Mouse (Mus musculus) liver, embryonic 11.5 days (tissue): ENCODE data around the gene Plpp7. TPM values are rescaled to one million over a fixed set of nuclear protein-coding genes. Genes with fewer than 3 reads are reported as not detected.
A peak's percentile ranks its signal among the peaks of the same experiment; 100 is the strongest.

Source experiments
- ATAC-seq: fragments of 200-750 bp; cut with Nextera tagmentation; replicated peaks from 2 replicates; pipeline ENCODE4 v1.8.0; 2017; ENCODE audit warnings: moderate number of reproducible peaks, mild to moderate bottlenecking, moderate TSS enrichment, moderate library complexity; ENCODE audit not compliant: low FRiP score
- DNase-seq: peaks from one replicate; pipeline ENCODE4 v3.0.0-alpha.2; 2017; ENCODE audit warnings: low spot score
- H3K27ac ChIP-seq: fragments of 300-500 bp; sonication (generic); 2 replicates; pipeline ENCODE4 v1.5.1; 2014; ENCODE audit warnings: mild to moderate bottlenecking, low read depth, low read length, control low read depth
- H3K27me3 ChIP-seq: fragments of 300-500 bp; sonication (generic); replicated peaks from 2 replicates; pipeline ENCODE4 v1.6.1; 2014; ENCODE audit warnings: low read length, mixed read lengths; ENCODE audit not compliant: control insufficient read depth, insufficient read depth
- H3K36me3 ChIP-seq: fragments of 300-500 bp; sonication (generic); 2 replicates; pipeline ENCODE4 v1.6.1; 2014; ENCODE audit warnings: mild to moderate bottlenecking, low read length, moderate library complexity, mixed read lengths; ENCODE audit not compliant: control insufficient read depth, insufficient read depth
- H3K4me1 ChIP-seq: fragments of 300-500 bp; sonication (generic); replicated peaks from 2 replicates; pipeline ENCODE4 v1.6.1; 2014; ENCODE audit warnings: low read length, mixed read lengths; ENCODE audit not compliant: control insufficient read depth, insufficient read depth
- H3K4me2 ChIP-seq: fragments of 300-500 bp; sonication (generic); 2 replicates; pipeline ENCODE4 v1.6.1; 2014; ENCODE audit warnings: mild to moderate bottlenecking, control low read depth, moderate library complexity
- H3K4me3 ChIP-seq: fragments of 300-500 bp; sonication (generic); 2 replicates; pipeline ENCODE4 v1.5.1; 2014; ENCODE audit warnings: low read depth, low read length, control low read depth
- H3K9ac ChIP-seq: fragments of 300-500 bp; sonication (generic); 2 replicates; pipeline ENCODE4 v1.6.1; 2014; ENCODE audit warnings: low read depth, low read length, control low read depth
- H3K9me3 ChIP-seq: fragments of 300-500 bp; sonication (generic); 2 replicates; pipeline ENCODE4 v1.6.1; 2016; ENCODE audit warnings: low read length, inconsistent platforms, mixed read lengths; ENCODE audit not compliant: control insufficient read depth
- WGBS: fragments of 180-500 bp; shearing (Covaris S2); extraction: QIAGEN DNeasy Blood & Tissue Kit; methylation state at CpG from one replicate; pipeline ENCODE4 v1.1.7; 2014; 5-methylcytosine and 5-hydroxymethylcytosine counted together
- polyA plus RNA-seq: library from polyadenylated mRNA; unstranded; fragments of >200 nt; fragmentation: Nextera tagmentation; extraction: Ambion mirVana; gene quantifications from 2 replicates; pipeline ENCODE4 v1.2.1, GENCODE M21; 2014

Gene Plpp7
- polyA plus RNA-seq, 1 experiment from 2014 or later = 5.3 TPM

DNA sequence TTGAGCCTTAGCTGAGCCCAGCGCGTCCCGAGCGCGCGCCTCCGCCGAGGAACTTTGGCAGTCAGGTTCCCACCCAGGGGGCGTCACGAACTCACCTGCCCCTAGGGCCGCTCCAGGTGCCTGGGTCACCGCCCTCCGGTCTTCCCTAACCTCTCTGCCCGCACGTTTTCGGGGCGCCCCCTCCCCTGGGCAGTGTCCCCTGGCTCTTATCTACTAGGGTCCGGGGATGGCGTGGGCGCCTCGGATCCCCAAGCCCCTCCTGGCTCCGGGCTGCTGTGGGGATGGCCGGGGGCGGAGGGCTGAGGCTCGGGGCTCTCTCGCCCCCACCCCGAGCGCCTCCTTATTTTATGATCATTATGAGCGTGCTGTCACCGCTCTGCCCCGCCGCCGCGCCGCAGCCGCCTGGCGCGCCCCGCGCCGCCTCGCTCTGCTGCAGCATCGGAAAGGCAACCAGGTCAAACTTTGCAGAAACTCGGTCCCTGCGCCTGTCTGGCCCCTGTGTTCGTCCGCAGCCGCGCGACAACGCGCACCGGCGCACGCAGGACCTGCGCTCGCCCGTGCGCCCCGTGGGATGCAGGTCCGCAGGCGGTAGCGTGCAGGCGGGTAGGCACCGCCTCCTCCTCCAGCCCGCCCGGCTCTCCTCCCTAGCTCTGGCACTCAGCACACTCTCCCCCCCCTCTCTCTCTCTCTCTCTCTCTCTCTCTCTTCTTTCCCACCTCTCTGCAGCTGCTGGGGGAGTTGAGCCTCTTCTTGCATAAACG is 11.0 kb upstream of the Plpp7 start, which contains the start of gene Fam78a:
Gene Fam78a, minus strand, starts transcription at position 747 of the 761 bp plus-strand sequence.
- WGBS = under 1% methylated on average over 62 of the region's 68 CpGs
- Histone ChIP-seq H3K9ac (peak within 1 kb of the TSS; percentile 85), H3K4me2 (peak within 1 kb of the TSS; percentile 100), H3K27me3 (peaks cover 17% of the 10 kb centered on the region), H3K36me3 (peaks cover 4% of the 10 kb centered on the region; the same call in 1 of the 2 replicates), H3K9me3 (no peaks in the 10 kb centered on the region), H3K27ac (peak within 1 kb of the TSS; percentile 87), H3K4me3 (peak within 1 kb of the TSS; percentile 86), H3K4me1 (peaks cover 46% of the 10 kb centered on the region)
- peak; percentile 64 for DNase-seq
- ATAC-seq = peak; percentile 67

DNA sequence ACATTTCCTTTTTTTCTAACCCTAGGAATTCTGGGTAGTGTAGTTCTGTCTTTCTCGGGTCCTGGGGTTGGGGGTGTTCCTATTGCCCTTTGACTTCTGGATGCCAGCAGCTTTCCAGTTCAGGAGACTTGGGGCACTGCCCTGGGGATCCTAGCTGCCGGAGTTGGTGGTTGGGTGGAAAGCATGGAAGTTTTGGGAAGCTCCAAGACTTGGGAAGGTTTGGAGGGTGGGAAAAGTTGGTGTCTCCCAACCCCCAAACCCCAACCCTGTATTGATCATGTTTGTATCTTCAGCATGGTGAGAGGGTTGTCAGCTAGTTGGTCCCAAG is 10.5 kb upstream of the Plpp7 start:
- WGBS = 24% methylated on average over 2 of the region's 2 CpGs
- peak overlapping the region; percentile 87 for H3K27ac ChIP-seq
- peak overlapping the region; percentile 85; the same call in 1 of the 2 replicates for H3K9ac ChIP-seq
- no peaks in the 10 kb centered on the region for H3K9me3 ChIP-seq
- DNase-seq (no peak), ATAC-seq (no peak)
- peaks cover 18% of the 10 kb centered on the region for H3K27me3 ChIP-seq
- H3K4me3 ChIP-seq = peak overlapping the region; percentile 86
- H3K4me2 ChIP-seq = peak overlapping the region; percentile 100
- H3K36me3 ChIP-seq = no peaks in the 10 kb centered on the region
- H3K4me1 ChIP-seq = peaks cover 40% of the 10 kb centered on the region

DNA sequence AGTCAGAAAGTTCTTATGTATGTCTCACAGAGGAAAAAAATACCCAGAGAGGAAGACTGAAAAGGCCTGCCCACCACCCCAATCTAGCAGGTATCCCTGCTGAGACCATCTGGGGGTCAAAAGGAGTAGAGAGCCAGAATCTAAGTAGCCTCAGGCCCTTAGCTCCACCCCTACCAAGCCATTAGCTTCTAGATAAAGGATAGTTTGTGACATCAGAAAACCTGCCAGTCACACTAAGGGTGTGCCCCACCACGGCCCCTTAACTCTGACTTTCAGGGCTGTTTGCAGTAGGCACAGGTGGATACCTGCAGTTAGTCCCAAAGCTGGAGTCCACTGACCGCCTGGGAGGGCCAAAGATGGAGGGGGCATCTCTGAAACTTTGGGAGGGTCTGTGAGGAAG is 10.1 kb upstream of the Plpp7 start:
- WGBS = 30% methylated on average over 2 of the region's 2 CpGs
- H3K27ac ChIP-seq = peak overlapping the region; percentile 87
- DNase-seq = no peak

GRCm38 (mm10) chr2:32087606-32088005 is 7.7 kb upstream of the Plpp7 start:
- Histone ChIP-seq H3K27me3 (peaks cover 17% of the 10 kb centered on the region), H3K4me3 (no peak overlapping the region), H3K36me3 (no peaks in the 10 kb centered on the region), H3K9ac (no peak overlapping the region), H3K27ac (no peak overlapping the region), H3K4me2 (no peak overlapping the region), H3K9me3 (no peaks in the 10 kb centered on the region), H3K4me1 (peaks cover 24% of the 10 kb centered on the region)
- ATAC-seq (no peak), DNase-seq (no peak)
- 55% methylated on average over 4 of the region's 4 CpGs for WGBS

More for the DNA sequence above, 10.1 kb upstream of the Plpp7 start:
- 0 out of 2 replicates have a peak overlapping the region, but pooled peaks have one; percentile 27 for H3K9ac ChIP-seq
- no peaks in the 10 kb centered on the region for H3K9me3 ChIP-seq
- peak overlapping the region; percentile 100 for H3K4me2 ChIP-seq
- ATAC-seq = peak; percentile 78
- peaks cover 37% of the 10 kb centered on the region for H3K4me1 ChIP-seq
- peaks cover 18% of the 10 kb centered on the region for H3K27me3 ChIP-seq
- no peak overlapping the region for H3K4me3 ChIP-seq
- H3K36me3 ChIP-seq = no peaks in the 10 kb centered on the region

- 16% methylated on average over 35 of the region's 35 CpGs for WGBS
- no peak for ATAC-seq
- Histone ChIP-seq H3K4me3 (no peak overlapping the region), H3K9ac (no peak overlapping the region), H3K4me2 (peak overlapping the region; percentile 54), H3K4me1 (peaks cover 24% of the 10 kb centered on the region), H3K27ac (no peak overlapping the region), H3K27me3 (peaks cover 17% of the 10 kb centered on the region), H3K36me3 (no peaks in the 10 kb centered on the region), H3K9me3 (no peaks in the 10 kb centered on the region)
- no peak for DNase-seq
Observed at GRCm38 (mm10) chr2:32088372-32088981, 6.9 kb upstream of the Plpp7 start.

GRCm38 (mm10) chr2:32089606-32090005 is 5.7 kb upstream of the Plpp7 start:
- H3K4me1 ChIP-seq = peaks cover 29% of the 10 kb centered on the region

GRCm38 (mm10) chr2:32090145-32090544 is 5.2 kb upstream of the Plpp7 start:
- DNase-seq = no peak
- no peak overlapping the region for H3K27ac ChIP-seq
- H3K36me3 ChIP-seq = no peaks in the 10 kb centered on the region
- no peak overlapping the region for H3K4me2 ChIP-seq
- no peak for ATAC-seq
- H3K4me3 ChIP-seq = no peak overlapping the region
- H3K27me3 ChIP-seq = peaks cover 17% of the 10 kb centered on the region
- peaks cover 25% of the 10 kb centered on the region for H3K4me1 ChIP-seq
- WGBS = 75% methylated on average over 2 of the region's 2 CpGs
- no peaks in the 10 kb centered on the region for H3K9me3 ChIP-seq
- no peak overlapping the region for H3K9ac ChIP-seq

More at GRCm38 (mm10) chr2:32089606-32090005, 5.7 kb upstream of the Plpp7 start:
- H3K4me3 ChIP-seq = no peak overlapping the region
- H3K9ac ChIP-seq = no peak overlapping the region
- H3K27ac ChIP-seq = no peak overlapping the region
- no peaks in the 10 kb centered on the region for H3K9me3 ChIP-seq
- DNase-seq = no peak
- H3K27me3 ChIP-seq = peaks cover 17% of the 10 kb centered on the region
- no peak for ATAC-seq
- no peaks in the 10 kb centered on the region for H3K36me3 ChIP-seq
- 60% methylated on average over 3 of the region's 3 CpGs for WGBS
- no peak overlapping the region for H3K4me2 ChIP-seq

- WGBS = 65% methylated on average over 3 of the region's 3 CpGs
- Histone ChIP-seq H3K36me3 (no peaks in the 10 kb centered on the region), H3K4me1 (peaks cover 25% of the 10 kb centered on the region), H3K4me3 (no peak overlapping the region), H3K27ac (no peak overlapping the region), H3K9ac (no peak overlapping the region), H3K4me2 (no peak overlapping the region), H3K27me3 (peaks cover 17% of the 10 kb centered on the region), H3K9me3 (no peaks in the 10 kb centered on the region)
- ATAC-seq (no peak), DNase-seq (no peak)
Observed at GRCm38 (mm10) chr2:32091956-32092355, 3.4 kb upstream of the Plpp7 start.
